Mouse (Mus musculus) CH12.LX (cell line): ENCODE data around the gene Gse1. TPM values are rescaled to one million over a fixed set of nuclear protein-coding genes. Genes with fewer than 3 reads are reported as not detected.

Experiments
- DNase-seq: peaks from one replicate; pipeline ENCODE4 v3.0.0-alpha.2; 2013; ENCODE audit errors: extremely low read depth
- H3K27ac ChIP-seq: 2 replicates; pipeline ENCODE4 v1.5.1; 2012; ENCODE audit warnings: low read depth, mild to moderate bottlenecking, control low read depth, moderate library complexity; ENCODE audit not compliant: insufficient read depth
- H3K27me3 ChIP-seq: replicated peaks from 2 replicates; pipeline ENCODE3; 2012; ENCODE audit warnings: inconsistent platforms
- H3K36me3 ChIP-seq, 2 experiments: replicated peaks in 1 of 2; 2 replicates each; pipeline versions ENCODE3 to v1.6.1; 2012; ENCODE audit warnings: inconsistent platforms in 1 of 2, low read length in 1 of 2, mild to moderate bottlenecking in 1 of 2, mixed read lengths in 1 of 2, moderate library complexity in 1 of 2; ENCODE audit not compliant: control insufficient read depth in 1 of 2, insufficient read depth in 1 of 2
- H3K4me1 ChIP-seq, 2 experiments: 2 replicates each; pipeline ENCODE4 v1.6.1; 2012; ENCODE audit warnings: inconsistent platforms in 1 of 2, moderate library complexity in 1 of 2; ENCODE audit not compliant: insufficient read depth in 2 of 2, control insufficient read depth in 1 of 2
- H3K4me2 ChIP-seq: 2 replicates; pipeline ENCODE4 v1.6.1; 2012; ENCODE audit warnings: low read depth, mild to moderate bottlenecking, control low read depth; ENCODE audit not compliant: poor library complexity, insufficient read depth, severe bottlenecking
- H3K4me3 ChIP-seq, 3 experiments: fragments of 150-350 bp in 1 of 3; sonication (generic) in 1 of 3; replicated peaks in 1 of 3; 2 replicates each; pipeline versions ENCODE3 to v1.5.1; 2011 to 2012; ENCODE audit warnings: low read depth in 2 of 3, low read length in 2 of 3, mild to moderate bottlenecking in 2 of 3, moderate library complexity in 2 of 3, control low read depth in 1 of 3, improper control_type of control experiment in 1 of 3, inconsistent platforms in 1 of 3, mixed read lengths in 1 of 3; ENCODE audit not compliant: poor library complexity in 1 of 3
- H3K79me2 ChIP-seq: replicated peaks from 2 replicates; pipeline ENCODE4 v1.6.1; 2012; ENCODE audit warnings: mild to moderate bottlenecking, moderate library complexity; ENCODE audit not compliant: control insufficient read depth, poor library complexity, insufficient read depth, severe bottlenecking; ENCODE audit errors: extremely low read depth
- H3K9ac ChIP-seq: 2 replicates; pipeline ENCODE4 v1.6.1; 2012; ENCODE audit warnings: low read depth, mild to moderate bottlenecking, control low read depth, moderate library complexity; ENCODE audit not compliant: insufficient read depth
- H3K9me3 ChIP-seq: replicated peaks from 2 replicates; pipeline ENCODE3; 2012; ENCODE audit warnings: low read length, inconsistent platforms, mixed read lengths
- CHD2 ChIP-seq: IDR thresholded peaks from 2 replicates; pipeline ENCODE4 v1.6.1; 2011; ENCODE audit warnings: low read length, improper control_type of control experiment
- CTCF ChIP-seq, 2 experiments: IDR thresholded peaks in 1 of 2; conservative IDR thresholded peaks in 1 of 2; 2 replicates each; pipeline ENCODE4 v1.5.1; 2011 to 2012; ENCODE audit warnings: low read depth in 2 of 2, low read length in 2 of 2, improper control_type of control experiment in 1 of 2, inconsistent platforms in 1 of 2, mild to moderate bottlenecking in 1 of 2, moderate library complexity in 1 of 2
- HCFC1 ChIP-seq: IDR thresholded peaks from 2 replicates; pipeline ENCODE4 v1.6.1; 2012; ENCODE audit warnings: low read depth, mild to moderate bottlenecking, inconsistent platforms, low read length, improper control_type of control experiment
- IRF4 ChIP-seq: IDR thresholded peaks from 2 replicates; pipeline ENCODE4 v1.6.1; 2014; ENCODE audit warnings: low read depth, mild to moderate bottlenecking, inconsistent platforms, low read length, improper control_type of control experiment
- JUN ChIP-seq: IDR thresholded peaks from 2 replicates; pipeline ENCODE4 v1.6.1; 2011; ENCODE audit warnings: low read depth, mild to moderate bottlenecking, low read length, improper control_type of control experiment, moderate library complexity; ENCODE audit not compliant: insufficient read depth
- JUND ChIP-seq: conservative IDR thresholded peaks from 2 replicates; pipeline ENCODE4 v1.6.1; 2011; ENCODE audit warnings: low read depth, low read length, improper control_type of control experiment
- KAT2A ChIP-seq: IDR thresholded peaks from 2 replicates; pipeline ENCODE4 v1.6.1; 2012; ENCODE audit warnings: low read length, improper control_type of control experiment, inconsistent platforms; ENCODE audit not compliant: insufficient replicate concordance
- MAFK ChIP-seq: IDR thresholded peaks from 2 replicates; pipeline ENCODE4 v1.6.1; 2011; ENCODE audit warnings: low read length, improper control_type of control experiment; ENCODE audit not compliant: insufficient replicate concordance
- MAX ChIP-seq: IDR thresholded peaks from 2 replicates; pipeline ENCODE4 v1.6.1; 2011; ENCODE audit warnings: low read length, improper control_type of control experiment
- MAZ ChIP-seq: IDR thresholded peaks from 2 replicates; pipeline ENCODE4 v1.6.1; 2012; ENCODE audit warnings: low read depth, mild to moderate bottlenecking, inconsistent platforms, low read length, improper control_type of control experiment, moderate library complexity
- MXI1 ChIP-seq: IDR thresholded peaks from 2 replicates; pipeline ENCODE4 v1.6.1; 2011; ENCODE audit warnings: mild to moderate bottlenecking, low read depth, low read length, improper control_type of control experiment
- MYC ChIP-seq: IDR thresholded peaks from 2 replicates; pipeline ENCODE4 v1.6.1; 2011; ENCODE audit warnings: low read depth, mild to moderate bottlenecking, improper control_type of control experiment, low read length
- NELFE ChIP-seq: IDR thresholded peaks from 2 replicates; pipeline ENCODE4 v1.6.1; 2011; ENCODE audit warnings: low read depth, low read length, improper control_type of control experiment
- PAX5 ChIP-seq: IDR thresholded peaks from 2 replicates; pipeline ENCODE4 v1.6.1; 2012; ENCODE audit warnings: low read length, inconsistent platforms, mixed read lengths
- RAD21 ChIP-seq: IDR thresholded peaks from 2 replicates; pipeline ENCODE4 v1.6.1; 2011; ENCODE audit warnings: low read depth, mild to moderate bottlenecking, low read length, improper control_type of control experiment, moderate library complexity
- SMC3 ChIP-seq: IDR thresholded peaks from 2 replicates; pipeline ENCODE4 v1.6.1; 2011; ENCODE audit warnings: low read depth, low read length, improper control_type of control experiment
- TBP ChIP-seq: conservative IDR thresholded peaks from 2 replicates; pipeline ENCODE4 v1.6.1; 2011; ENCODE audit warnings: low read depth, low read length, improper control_type of control experiment
- TCF12 ChIP-seq: IDR thresholded peaks from 2 replicates; pipeline ENCODE4 v1.6.1; 2014; ENCODE audit warnings: low read depth, mild to moderate bottlenecking, inconsistent platforms, low read length, improper control_type of control experiment
- UBTF ChIP-seq: IDR thresholded peaks from 2 replicates; pipeline ENCODE4 v1.6.1; 2012; ENCODE audit warnings: low read depth, mild to moderate bottlenecking, inconsistent platforms, low read length, improper control_type of control experiment, moderate library complexity
- USF1 ChIP-seq: IDR thresholded peaks from 2 replicates; pipeline ENCODE4 v1.6.1; 2014; ENCODE audit warnings: low read depth, mild to moderate bottlenecking, inconsistent platforms, low read length, improper control_type of control experiment
- USF2 ChIP-seq: conservative IDR thresholded peaks from 2 replicates; pipeline ENCODE4 v1.6.1; 2011; ENCODE audit warnings: low read depth, low read length, improper control_type of control experiment
- ZKSCAN1 ChIP-seq: IDR thresholded peaks from 2 replicates; pipeline ENCODE4 v1.6.1; 2012; ENCODE audit warnings: low read depth, inconsistent platforms, low read length, improper control_type of control experiment, borderline replicate concordance
- ZMIZ1 ChIP-seq: IDR thresholded peaks from 2 replicates; pipeline ENCODE4 v1.6.1; 2012; ENCODE audit warnings: low read depth, mild to moderate bottlenecking, inconsistent platforms, low read length, improper control_type of control experiment
- ZNF384 ChIP-seq: IDR thresholded peaks from 2 replicates; pipeline ENCODE4 v1.6.1; 2012; ENCODE audit warnings: low read depth, low read length, improper control_type of control experiment, inconsistent platforms
- dilution Hi-C: fragments of 300-500 bp; cut with MboI; formaldehyde crosslinking; loops from 2 replicates; pipeline ENCODE4 v1.14.3; 2020; ENCODE audit warnings: low sequenced_read_pairs; ENCODE audit not compliant: extremely low pct_unique_long_range_greater_than_20kb, extremely low pct_ligation_motif_present
- in situ Hi-C: fragments of 300-500 bp; cut with MboI; formaldehyde crosslinking; loops from 3 replicates; pipeline ENCODE4 v1.14.3; 2019; ENCODE audit warnings: low sequenced_read_pairs, low pct_ligation_motif_present, low pct_unique_long_range_greater_than_20kb, mixed read lengths
- polyA plus RNA-seq: library from polyadenylated mRNA; unstranded; fragments of >175 nt; gene quantifications from 2 replicates; pipeline ENCODE4 v1.2.1, GENCODE M21; 2012; ENCODE audit warnings: low read depth; ENCODE audit not compliant: insufficient read length
- total RNA-seq, 2 experiments: library from RNA; depleted of rRNA; stranded (reverse); fragments of 300-350 nt in 1 of 2; fragments of >200 nt in 1 of 2; gene quantifications; 2 replicates each; pipeline ENCODE4 v1.2.3; 2012 to 2014

Gse1 gene
- total and polyA plus RNA-seq, 3 experiments = 1.3 to 9.8 (median 8.5) TPM

DNA sequence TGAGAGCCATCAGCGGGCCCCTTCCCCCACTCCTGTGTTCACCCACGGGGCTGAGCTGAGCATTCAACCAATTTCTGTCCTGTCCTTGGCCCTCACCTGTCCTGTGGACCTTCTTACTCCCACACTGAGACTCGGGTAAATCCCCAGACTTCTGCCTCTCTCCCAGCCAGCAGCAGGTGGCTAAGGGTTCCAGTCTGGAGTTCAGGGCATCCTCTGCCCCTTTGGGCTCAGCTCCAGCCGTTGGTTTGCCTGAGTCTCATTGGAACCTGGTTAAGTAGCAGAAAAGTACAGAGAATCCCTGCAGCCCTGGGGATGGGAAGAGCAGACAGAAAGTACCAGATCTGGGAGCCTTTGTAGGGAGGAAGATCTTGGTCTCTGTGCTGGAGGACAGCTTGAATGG is 4.1 kb downstream of the Gse1 start:
- no peak for DNase-seq
- H3K79me2 ChIP-seq = no peaks in the 10 kb centered on the region
- dilution Hi-C loops (no loop called here), in situ Hi-C loops (no loop called here)
- H3K36me3 ChIP-seq = peaks cover 0 to 10% of the 10 kb centered on the region in 2 experiments
- peaks cover 22 to 40% of the 10 kb centered on the region in 2 experiments for H3K4me1 ChIP-seq
- H3K4me2 ChIP-seq = no peak overlapping the region
- peaks cover 13% of the 10 kb centered on the region for H3K9me3 ChIP-seq
- H3K27ac ChIP-seq = no peak overlapping the region
- TF ChIP-seq MYC = no peak
- no peak for TF ChIP-seq PAX5
- TF ChIP-seq IRF4 = no peak
- TF ChIP-seq MAFK = no peak
- no peak for TF ChIP-seq UBTF
- TF ChIP-seq USF2 = no peak
- TF ChIP-seq RAD21 = no peak
- no peak for TF ChIP-seq CHD2
- TF ChIP-seq MAZ = no peak
- TF ChIP-seq TBP = no peak
- no peak for TF ChIP-seq ZMIZ1
- no peak for TF ChIP-seq USF1
- TF ChIP-seq KAT2A = no peak
- TF ChIP-seq MAX = no peak
- no peak overlapping the region for H3K4me3 ChIP-seq
- H3K9ac ChIP-seq = no peak overlapping the region
- no peaks in the 10 kb centered on the region for H3K27me3 ChIP-seq

DNA sequence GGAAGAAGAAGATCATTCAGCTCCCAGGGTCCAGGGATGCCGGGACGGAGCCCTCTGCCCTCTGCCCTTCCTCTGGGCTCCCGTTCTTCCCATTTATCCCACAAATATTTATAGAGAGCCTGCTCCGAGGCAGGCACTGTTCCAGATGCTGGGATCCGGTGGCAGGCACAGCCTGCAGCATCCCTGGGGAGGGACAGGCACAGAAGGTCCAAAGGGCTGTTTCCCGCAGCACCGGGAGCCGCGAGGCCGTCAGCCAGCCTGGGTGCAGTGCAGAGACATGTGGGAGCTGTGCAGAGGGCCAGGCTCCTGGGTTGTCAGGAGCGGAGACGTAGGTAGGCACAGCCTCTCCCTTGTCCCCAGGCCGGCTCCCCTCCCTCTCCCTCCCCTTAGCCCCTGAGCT is 4.7 kb downstream of the Gse1 start:
- no peak for DNase-seq
- Histone ChIP-seq H3K4me2 (no peak overlapping the region), H3K4me1 (peaks cover 17 to 35% of the 10 kb centered on the region in 2 experiments), H3K9me3 (peaks cover 18% of the 10 kb centered on the region), H3K36me3 (peaks cover 0 to 10% of the 10 kb centered on the region in 2 experiments), H3K27me3 (no peaks in the 10 kb centered on the region), H3K27ac (no peak overlapping the region)
- dilution Hi-C loops = no loop called here
- TF ChIP-seq SMC3 (no peak), TCF12 (no peak), JUND (no peak), RAD21 (no peak), CTCF (conservative IDR thresholded peaks at IDR 0.05 in 1 of 2, IDR thresholded peaks at IDR 0.05 in 1 of 2; ENCODE audit: low read depth in 2 of 2, low read length in 2 of 2) (no peak), USF2 (no peak), MXI1 (no peak), JUN (no peak), ZKSCAN1 (no peak), ZNF384 (no peak), MAX (no peak), ZMIZ1 (no peak), HCFC1 (no peak), TBP (no peak), KAT2A (no peak), NELFE (no peak)
- TF ChIP-seq, all 38 proteins: peak for 0
- Histone ChIP-seq H3K79me2 (no peaks in the 10 kb centered on the region), H3K4me3 (no peak overlapping the region), H3K9ac (no peak overlapping the region)
- in situ Hi-C loops = no loop called here
